Mouse (Mus musculus) lung, embryonic 15.5 days (tissue): Measurements from ENCODE around the gene Fam149b. TPM values are rescaled to one million over a fixed set of nuclear protein-coding genes. Genes with fewer than 3 reads are reported as not detected.

Experiments
- polyA plus RNA-seq: library from polyadenylated mRNA; unstranded; fragments of >200 nt; fragmentation: Nextera tagmentation; extraction: Ambion mirVana; gene quantifications from 2 replicates; pipeline ENCODE4 v1.2.1, GENCODE M21; 2015

Gene Fam149b
- polyA plus RNA-seq, 1 experiment from 2014 or later, result 35.8 TPM

Other genes with a start within 250 kb of the Fam149b start
- 12.0 and 13.1 TPM in 2 replicates for gene Saysd1, start 209.6 kb upstream of the Fam149b start, polyA plus RNA-seq
- 12.3 and 12.5 TPM in 2 replicates for gene Kcnk5, start 166.4 kb upstream of the Fam149b start, polyA plus RNA-seq
- 1.3 and 3.0 TPM in 2 replicates for gene Kcnk16, start 79.0 kb upstream of the Fam149b start, polyA plus RNA-seq
- 15.0 and 21.2 TPM in 2 replicates for gene Nudt13, start 53.5 kb upstream of the Fam149b start, polyA plus RNA-seq
- gene Ecd, start within 50 bp of the Fam149b start, polyA plus RNA-seq, result 49.1 and 50.0 TPM in 2 replicates
- gene Dnajc9, start 40.7 kb downstream of the Fam149b start, polyA plus RNA-seq, result 190 and 191 TPM in 2 replicates
- 90.3 and 93.7 TPM in 2 replicates for gene Mrps16, start 45.5 kb downstream of the Fam149b start, polyA plus RNA-seq
- gene Cfap70, start 104.1 kb downstream of the Fam149b start, polyA plus RNA-seq, result 1.5 and 1.7 TPM in 2 replicates
- gene Anxa7, start 132.0 kb downstream of the Fam149b start, polyA plus RNA-seq, result 38.8 and 44.7 TPM in 2 replicates
- gene Mss51, start 148.7 kb downstream of the Fam149b start, polyA plus RNA-seq, result 0.50 and 0.82 TPM in 2 replicates
- 41.3 and 41.6 TPM in 2 replicates for gene Ppp3cb, start 198.4 kb downstream of the Fam149b start, polyA plus RNA-seq